Mouse (Mus musculus) kidney, postnatal 0 days (tissue): ENCODE results near the gene Nenf. TPM values are rescaled to one million over a fixed set of nuclear protein-coding genes. Genes with fewer than 3 reads are reported as not detected.
A peak's percentile ranks its signal among the peaks of the same experiment; 100 is the strongest.

Experiments
- ATAC-seq: fragments of 200-750 bp; cut with Nextera tagmentation; replicated peaks from 2 replicates; pipeline ENCODE4 v1.8.0; 2017; ENCODE audit warnings: low read depth, moderate number of reproducible peaks, moderate TSS enrichment, moderate library complexity; ENCODE audit not compliant: low FRiP score
- DNase-seq: peaks from one replicate; pipeline ENCODE4 v3.0.0-alpha.2; 2016; ENCODE audit warnings: low spot score
- H3K27ac ChIP-seq: fragments of 300-500 bp; sonication (generic); 2 replicates; pipeline ENCODE4 v1.5.1; 2014; ENCODE audit warnings: mild to moderate bottlenecking
- H3K27me3 ChIP-seq: fragments of 300-500 bp; sonication (generic); 2 replicates; pipeline ENCODE4 v1.6.1; 2014; ENCODE audit warnings: low read length, mixed read lengths; ENCODE audit not compliant: insufficient read depth
- H3K36me3 ChIP-seq: fragments of 300-500 bp; sonication (generic); 2 replicates; pipeline ENCODE4 v1.6.1; 2014; ENCODE audit warnings: low read length, mixed read lengths; ENCODE audit not compliant: insufficient read depth
- H3K4me1 ChIP-seq: fragments of 300-500 bp; sonication (generic); replicated peaks from 2 replicates; pipeline ENCODE4 v1.6.1; 2014; ENCODE audit warnings: antibody characterized with exemption, low read length, mixed read lengths; ENCODE audit not compliant: insufficient read depth
- H3K4me2 ChIP-seq: fragments of 300-500 bp; sonication (generic); 2 replicates; pipeline ENCODE4 v1.6.1; 2014; ENCODE audit warnings: mild to moderate bottlenecking, low read length, moderate library complexity, mixed read lengths
- H3K4me3 ChIP-seq: fragments of 300-500 bp; sonication (generic); replicated peaks from 2 replicates; pipeline ENCODE4 v1.5.1; 2014; ENCODE audit warnings: low read depth, low read length
- H3K9ac ChIP-seq: fragments of 300-500 bp; sonication (generic); 2 replicates; pipeline ENCODE4 v1.6.1; 2014; ENCODE audit warnings: low read depth, low read length
- H3K9me3 ChIP-seq: fragments of 300-500 bp; sonication (generic); replicated peaks from 2 replicates; pipeline ENCODE4 v1.6.1; 2016; ENCODE audit warnings: low read length, inconsistent platforms, mixed read lengths
- CTCF ChIP-seq: IDR thresholded peaks from 2 replicates; pipeline ENCODE4 v1.5.1; 2016; ENCODE audit warnings: antibody characterized with exemption, low read depth, mild to moderate bottlenecking, moderate library complexity
- WGBS: fragments of 180-500 bp; shearing (Covaris S2); extraction: QIAGEN DNeasy Blood & Tissue Kit; methylation state at CpG from one replicate; pipeline ENCODE4 v1.1.7; 2014; 5-methylcytosine and 5-hydroxymethylcytosine counted together
- polyA plus RNA-seq: library from polyadenylated mRNA; unstranded; fragments of >200 nt; fragmentation: Nextera tagmentation; extraction: Ambion mirVana; gene quantifications from 2 replicates; pipeline ENCODE4 v1.2.1, GENCODE M21; 2015

The Nenf gene
- polyA plus RNA-seq, 1 experiment from 2014 or later, result 144 TPM

GRCm38 (mm10) chr1:191295784-191296183, 22.2 kb downstream of the Nenf start:
- H3K27ac ChIP-seq, result no peak overlapping the region
- DNase-seq (no peak), ATAC-seq (no peak)
- no peaks in the 10 kb centered on the region for H3K9me3 ChIP-seq
- no peaks in the 10 kb centered on the region for H3K36me3 ChIP-seq
- WGBS, result 31% methylated on average over 3 of the region's 3 CpGs
- TF ChIP-seq CTCF, result no peak
- no peak overlapping the region for H3K4me2 ChIP-seq
- no peak overlapping the region for H3K4me3 ChIP-seq
- H3K4me1 ChIP-seq, result peaks cover 4% of the 10 kb centered on the region; the same call in 1 of the 2 replicates
- H3K27me3 ChIP-seq, result no peaks in the 10 kb centered on the region
- no peak overlapping the region for H3K9ac ChIP-seq

GRCm38 (mm10) chr1:191293996-191294795, 23.8 kb downstream of the Nenf start:
- H3K4me3 ChIP-seq, result no peak overlapping the region
- no peaks in the 10 kb centered on the region for H3K9me3 ChIP-seq
- WGBS, result 32% methylated on average over 9 of the region's 9 CpGs
- ATAC-seq (no peak), DNase-seq (no peak)
- H3K9ac ChIP-seq, result no peak overlapping the region
- TF ChIP-seq CTCF, result no peak
- no peaks in the 10 kb centered on the region for H3K36me3 ChIP-seq
- no peak overlapping the region for H3K27ac ChIP-seq
- H3K4me2 ChIP-seq, result no peak overlapping the region
- H3K27me3 ChIP-seq, result no peaks in the 10 kb centered on the region
- peaks cover 4% of the 10 kb centered on the region; the same call in 1 of the 2 replicates for H3K4me1 ChIP-seq

GRCm38 (mm10) chr1:191293051-191293450, 24.9 kb downstream of the Nenf start:
- TF ChIP-seq CTCF, result no peak
- Histone ChIP-seq H3K4me1 (peaks cover 4% of the 10 kb centered on the region; the same call in 1 of the 2 replicates), H3K9ac (no peak overlapping the region), H3K4me2 (no peak overlapping the region), H3K36me3 (no peaks in the 10 kb centered on the region), H3K4me3 (no peak overlapping the region), H3K27me3 (no peaks in the 10 kb centered on the region), H3K27ac (no peak overlapping the region), H3K9me3 (no peaks in the 10 kb centered on the region)
- 82% methylated on average over 2 of the region's 2 CpGs for WGBS
- no peak for DNase-seq
- ATAC-seq, result no peak

- Histone ChIP-seq H3K9me3 (no peaks in the 10 kb centered on the region), H3K4me1 (peaks cover 4% of the 10 kb centered on the region; the same call in 1 of the 2 replicates), H3K9ac (no peak overlapping the region), H3K4me2 (no peak overlapping the region), H3K36me3 (no peaks in the 10 kb centered on the region), H3K27ac (0 out of 2 replicates have a peak overlapping the region, but pooled peaks have one; percentile 31), H3K4me3 (no peak overlapping the region), H3K27me3 (no peaks in the 10 kb centered on the region)
- ATAC-seq, result peak; percentile 41
- no peak for DNase-seq
- no peak for TF ChIP-seq CTCF
- 50% methylated on average over 5 of the region's 5 CpGs for WGBS
These were observed 25.6 kb downstream of the Nenf start for GRCm38 (mm10) chr1:191292348-191292747.

- Histone ChIP-seq H3K4me1 (peaks cover 1% of the 10 kb centered on the region; the same call in 1 of the 2 replicates), H3K4me3 (no peak overlapping the region), H3K4me2 (no peak overlapping the region), H3K36me3 (no peaks in the 10 kb centered on the region), H3K9ac (no peak overlapping the region), H3K27me3 (no peaks in the 10 kb centered on the region), H3K9me3 (no peaks in the 10 kb centered on the region), H3K27ac (no peak overlapping the region)
- DNase-seq (peak; percentile 54), ATAC-seq (peak; percentile 26; the same call in 1 of the 2 replicates)
- peak; percentile 80 for TF ChIP-seq CTCF
- 39% methylated on average over 8 of the region's 8 CpGs for WGBS
These were observed 29.2 kb downstream of the Nenf start for GRCm38 (mm10) chr1:191288762-191289161.

DNA sequence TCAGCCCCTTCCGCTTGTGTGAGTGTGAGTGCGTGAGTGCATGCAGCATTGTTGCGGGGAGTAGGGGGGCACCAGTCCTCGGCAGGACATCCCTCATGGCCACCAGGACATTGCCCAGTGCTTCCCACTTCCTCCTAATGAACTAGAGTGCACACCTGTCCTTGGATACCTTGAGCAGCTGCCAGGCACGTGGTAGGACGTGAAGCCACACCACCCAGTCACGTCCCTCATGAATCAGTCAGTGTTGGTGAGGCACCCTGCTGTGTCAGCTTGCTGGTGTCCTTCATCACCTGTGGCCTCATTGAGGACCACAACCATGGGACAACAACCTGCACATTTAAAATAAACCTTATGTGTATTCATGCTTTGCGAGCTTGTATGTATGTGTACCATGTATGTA, 33.5 kb downstream of the Nenf start:
- no peak overlapping the region for H3K4me3 ChIP-seq
- DNase-seq (no peak), ATAC-seq (no peak)
- 90% methylated on average over 8 of the region's 8 CpGs for WGBS
- no peaks in the 10 kb centered on the region for H3K9me3 ChIP-seq
- H3K36me3 ChIP-seq, result no peaks in the 10 kb centered on the region
- H3K4me1 ChIP-seq, result no peaks in the 10 kb centered on the region
- H3K27me3 ChIP-seq, result no peaks in the 10 kb centered on the region
- no peak for TF ChIP-seq CTCF
- no peak overlapping the region for H3K4me2 ChIP-seq
- no peak overlapping the region for H3K27ac ChIP-seq
- no peak overlapping the region for H3K9ac ChIP-seq
